In the genomic region with DNA sequence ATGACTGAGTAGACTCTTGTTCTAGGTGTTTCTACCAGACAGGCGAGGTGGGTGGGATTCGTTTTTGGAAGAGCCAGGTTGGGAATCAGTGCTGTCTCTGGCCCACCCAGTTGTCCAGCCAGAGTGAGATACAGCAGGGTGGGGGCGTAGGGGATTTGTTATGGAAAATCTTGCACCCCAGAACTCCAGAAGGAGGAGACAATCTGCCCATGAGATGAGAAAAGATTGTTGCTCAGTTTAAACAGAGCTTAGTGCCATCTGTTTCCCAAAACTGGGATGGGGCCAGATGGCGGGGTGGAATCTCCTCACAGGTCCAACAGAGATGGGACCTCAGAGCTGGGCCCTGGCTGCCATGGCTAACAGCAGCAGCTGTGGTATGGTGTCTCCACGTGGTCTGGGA, we compare ENCODE assay signal across 15 mouse cellular contexts. TPM values are rescaled to one million over a fixed set of nuclear protein-coding genes. Genes with fewer than 3 reads are reported as not detected.
A peak's percentile ranks its signal among the peaks of the same experiment; 100 is the strongest.
DNase-seq lines count a peak whose midpoint lies in the region; ATAC-seq and TF ChIP-seq lines count a peak whose summit lies in the region.
"Had no signal": no experiment of that assay in that cellular context is flagged by ENCODE, and none has a peak within 500 bp of the region (broad histone marks: within the 10 kb centered on the region; RNA-seq: fewer than 3 reads in every experiment).

No protein-coding gene starts in this region.

- no peak overlapping the region for H3K9ac ChIP-seq in forebrain, postnatal 0 days
- no peak overlapping the region for H3K9ac ChIP-seq in forebrain, embryonic 13.5 days
- no peak overlapping the region for H3K9ac ChIP-seq in stomach, postnatal 0 days (ENCODE audit: low read length)
- H3K9ac ChIP-seq: forebrain, embryonic 12.5 days; heart, embryonic 12.5 days; liver, embryonic 15.5 days; stomach, embryonic 15.5 days had no signal

- no peaks in the 10 kb centered on the region for H3K27me3 ChIP-seq in forebrain, postnatal 0 days (ENCODE audit: insufficient read depth, low read length)
- H3K27me3 ChIP-seq in forebrain, embryonic 13.5 days = no peaks in the 10 kb centered on the region
- no peaks in the 10 kb centered on the region for H3K27me3 ChIP-seq in stomach, postnatal 0 days (ENCODE audit: control insufficient read depth, insufficient read depth, low read length)
- H3K27me3 ChIP-seq: forebrain, embryonic 12.5 days; liver, embryonic 15.5 days; stomach, embryonic 15.5 days had no signal

- no peaks in the 10 kb centered on the region for H3K9me3 ChIP-seq in forebrain, postnatal 0 days (ENCODE audit: low read length)
- H3K9me3 ChIP-seq in forebrain, embryonic 13.5 days (replicated peaks) = no peaks in the 10 kb centered on the region
- no peaks in the 10 kb centered on the region for H3K9me3 ChIP-seq in stomach, postnatal 0 days (ENCODE audit: control insufficient read depth, low read length)
- H3K9me3 ChIP-seq: embryonic facial prominence, embryonic 10.5 days; forebrain, embryonic 12.5 days; heart, embryonic 12.5 days; liver, embryonic 15.5 days; stomach, embryonic 15.5 days had no signal

- peak; percentile 23 for DNase-seq in forebrain, postnatal 0 days
- DNase-seq in frontal cortex, postnatal 10 days (ENCODE audit: low spot score in 2 of 2) = peak; percentile 43 to 71
- peak; percentile 70 for DNase-seq in left cerebral cortex, adult 11 months (ENCODE audit: low spot score)
- DNase-seq in right cerebral cortex, postnatal 14 days = peak; percentile 70
- no peak for DNase-seq in heart, adult 8-10 months (ENCODE audit: low spot score)
- no peak for DNase-seq in lung, postnatal 36 days
- no peak for DNase-seq in stomach, postnatal 0 days (ENCODE audit: low spot score)

- no peaks in the 10 kb centered on the region for H3K36me3 ChIP-seq in forebrain, postnatal 0 days (ENCODE audit: insufficient read depth)
- no peaks in the 10 kb centered on the region for H3K36me3 ChIP-seq in forebrain, embryonic 13.5 days (ENCODE audit: poor library complexity, severe bottlenecking)
- no peaks in the 10 kb centered on the region for H3K36me3 ChIP-seq in stomach, postnatal 0 days (ENCODE audit: control insufficient read depth, insufficient read depth, low read length)
- H3K36me3 ChIP-seq: embryonic facial prominence, embryonic 10.5 days; forebrain, embryonic 12.5 days; heart, embryonic 12.5 days; liver, embryonic 15.5 days; stomach, embryonic 15.5 days had no signal

- no peak overlapping the region for H3K4me2 ChIP-seq in forebrain, postnatal 0 days (ENCODE audit: low read depth)
- H3K4me2 ChIP-seq in forebrain, embryonic 13.5 days = no peak overlapping the region
- no peak overlapping the region for H3K4me2 ChIP-seq in stomach, postnatal 0 days (replicated peaks; ENCODE audit: low read depth)
- H3K4me2 ChIP-seq: forebrain, embryonic 12.5 days; heart, embryonic 12.5 days; liver, embryonic 15.5 days; stomach, embryonic 15.5 days had no signal

- TF ChIP-seq CTCF in forebrain, postnatal 0 days (IDR thresholded peaks at IDR 0.05; ENCODE audit: low read depth) = no peak
- no peak for TF ChIP-seq CTCF in stomach, postnatal 0 days (IDR thresholded peaks at IDR 0.05; ENCODE audit: low read depth)

- 76% methylated on average over 5 of the region's 5 CpGs for WGBS in forebrain, postnatal 0 days
- 84% methylated on average over 5 of the region's 5 CpGs for WGBS in forebrain, embryonic 13.5 days
- WGBS in stomach, postnatal 0 days = 84% methylated on average over 5 of the region's 5 CpGs

- no peak overlapping the region for H3K27ac ChIP-seq in forebrain, postnatal 0 days (ENCODE audit: low read depth, low read length)
- no peak overlapping the region for H3K27ac ChIP-seq in forebrain, embryonic 13.5 days
- H3K27ac ChIP-seq in stomach, postnatal 0 days (replicated peaks) = no peak overlapping the region
- H3K27ac ChIP-seq: embryonic facial prominence, embryonic 10.5 days; forebrain, embryonic 12.5 days; liver, embryonic 15.5 days; stomach, embryonic 15.5 days had no signal

- ATAC-seq in forebrain, postnatal 0 days = peak; percentile 49; the same call in 1 of the 2 replicates
- ATAC-seq in forebrain, embryonic 13.5 days = no peak
- no peak for ATAC-seq in stomach, postnatal 0 days (ENCODE audit: low FRiP score, low TSS enrichment)

- H3K4me3 ChIP-seq in forebrain, postnatal 0 days (ENCODE audit: low read depth, low read length) = no peak overlapping the region
- no peak overlapping the region for H3K4me3 ChIP-seq in forebrain, embryonic 13.5 days
- no peak overlapping the region for H3K4me3 ChIP-seq in stomach, postnatal 0 days (ENCODE audit: low read depth, low read length)
- H3K4me3 ChIP-seq: embryonic facial prominence, embryonic 10.5 days; forebrain, embryonic 12.5 days; heart, embryonic 12.5 days; liver, embryonic 15.5 days; myocyte; stomach, embryonic 15.5 days had no signal

- TF ChIP-seq EP300 in stomach, postnatal 0 days (optimal IDR thresholded peaks at IDR 0.05) = no peak

- no peaks in the 10 kb centered on the region for H3K4me1 ChIP-seq in forebrain, postnatal 0 days (ENCODE audit: insufficient read depth)
- no peaks in the 10 kb centered on the region; the same call in 1 of the 2 replicates for H3K4me1 ChIP-seq in forebrain, embryonic 13.5 days
- H3K4me1 ChIP-seq in stomach, postnatal 0 days (replicated peaks; ENCODE audit: control insufficient read depth, insufficient read depth) = peaks cover 2% of the 10 kb centered on the region; the same call in 1 of the 2 replicates

RNA-seq across cellular contexts. Expression of gene Dact2, which starts 28.4 kb away (rescaled TPM):
- 10.8 and 19.4 TPM in 2 replicates for total RNA-seq in forebrain, postnatal 0 days (2014; rRNA removed)
- polyA plus RNA-seq in forebrain, postnatal 0 days (2015; fragmentation: Nextera tagmentation; extraction: Ambion mirVana) = 1.2 and 2.1 TPM in 2 replicates
- 0.88 and 0.91 TPM in 2 replicates for polyA plus RNA-seq in forebrain, embryonic 13.5 days (2015; fragmentation: Nextera tagmentation; extraction: Ambion mirVana)
- 1 to 10 TPM in 2 of 4 experiments, under 1 TPM in 2; 0.94 to 1.3 (median 0.98) TPM for total RNA-seq in heart, adult 8-10 months (2022)
- 1.6 and 1.8 TPM in 2 replicates for polyA plus RNA-seq in stomach, postnatal 0 days (2015; fragmentation: Nextera tagmentation; extraction: Ambion mirVana)
- total RNA-seq: megakaryocyte, adult 5-6 weeks had no signal

Comparison
In these comparisons a context has a peak if more than half of its experiments do, and no peak if none do; other contexts are left out.
1. DNase-seq: peak in forebrain, postnatal 0 days (single experiment), frontal cortex, postnatal 10 days (2 of 2), left cerebral cortex, adult 11 months (single experiment) and right cerebral cortex, postnatal 14 days (single experiment); none in heart, adult 8-10 months (single experiment), lung, postnatal 36 days (single experiment) and stomach, postnatal 0 days (single experiment).